ENCODE assay signal across 25 mouse cellular contexts in genomic region chr15:38407476-38407875, GRCm38 (mm10).
DNase-seq lines count a peak whose midpoint lies in the region; ATAC-seq lines count a peak whose summit lies in the region.
"Had no signal": no experiment of that assay in that cellular context is flagged by ENCODE, and none has a peak within 500 bp of the region (broad histone marks: within the 10 kb centered on the region; RNA-seq: fewer than 3 reads in every experiment).

No protein-coding gene starts in this region.

- ATAC-seq in embryonic facial prominence, embryonic 14.5 days (ENCODE audit: low read depth), result no peak
- ATAC-seq: activated CD4-positive, CD25-positive, alpha-beta regulatory T cell, adult 4 months; CD4-positive, CD25-positive, alpha-beta regulatory T cell, adult 4 months; forebrain, embryonic 13.5 days; forebrain, embryonic 15.5 days; forebrain, postnatal 0 days; Patski had no signal

- H3K27me3 ChIP-seq in embryonic facial prominence, embryonic 14.5 days (replicated peaks; ENCODE audit: control insufficient read depth, insufficient read depth, low read length), result no peaks in the 10 kb centered on the region
- H3K27me3 ChIP-seq in embryonic facial prominence, embryonic 10.5 days (replicated peaks; ENCODE audit: low read depth, poor library complexity, severe bottlenecking), result no peaks in the 10 kb centered on the region
- H3K27me3 ChIP-seq: CH12.LX; embryonic facial prominence, embryonic 13.5 days; forebrain, embryonic 13.5 days; forebrain, embryonic 15.5 days; Patski had no signal

- no peak overlapping the region for H3K9ac ChIP-seq in embryonic facial prominence, embryonic 14.5 days (ENCODE audit: low read depth, low read length)
- H3K9ac ChIP-seq: embryonic facial prominence, embryonic 13.5 days; forebrain, embryonic 13.5 days; forebrain, embryonic 15.5 days; forebrain, postnatal 0 days had no signal

- no peak overlapping the region for H3K4me3 ChIP-seq in embryonic facial prominence, embryonic 14.5 days (ENCODE audit: low read depth, low read length)
- H3K4me3 ChIP-seq in embryonic facial prominence, embryonic 10.5 days, result no peak overlapping the region
- H3K4me3 ChIP-seq: embryonic facial prominence, embryonic 13.5 days; forebrain, embryonic 13.5 days; forebrain, embryonic 15.5 days had no signal

- no peaks in the 10 kb centered on the region for H3K36me3 ChIP-seq in embryonic facial prominence, embryonic 14.5 days (ENCODE audit: control insufficient read depth, insufficient read depth, low read length)
- no peaks in the 10 kb centered on the region for H3K36me3 ChIP-seq in embryonic facial prominence, embryonic 10.5 days (replicated peaks)
- H3K36me3 ChIP-seq: embryonic facial prominence, embryonic 13.5 days; forebrain, embryonic 15.5 days; G1E had no signal

- H3K9me3 ChIP-seq in embryonic facial prominence, embryonic 14.5 days (ENCODE audit: control insufficient read depth, low read length), result no peaks in the 10 kb centered on the region
- no peaks in the 10 kb centered on the region for H3K9me3 ChIP-seq in embryonic facial prominence, embryonic 10.5 days
- H3K9me3 ChIP-seq: embryonic facial prominence, embryonic 13.5 days; forebrain, embryonic 13.5 days; forebrain, embryonic 15.5 days; G1E had no signal

- 52% methylated on average over 5 of the region's 5 CpGs for WGBS in embryonic facial prominence, embryonic 14.5 days
- whole genome bisulfite sequencing in embryonic facial prominence, embryonic 10.5 days, result 74% methylated on average over 5 of the region's 5 CpGs

- H3K27ac ChIP-seq in embryonic facial prominence, embryonic 14.5 days (replicated peaks; ENCODE audit: low read depth, low read length), result no peak overlapping the region
- H3K27ac ChIP-seq in embryonic facial prominence, embryonic 10.5 days (replicated peaks), result no peak overlapping the region
- H3K27ac ChIP-seq: embryonic facial prominence, embryonic 13.5 days; forebrain, embryonic 13.5 days; forebrain, embryonic 15.5 days had no signal

- intact Hi-C loops in left cerebral cortex, postnatal 25 days (cut with DNase I), result loop anchor here (5.0 kb wide), 1 partner anchor 65 kb away; no protein-coding TSS in a partner anchor

- H3K4me1 ChIP-seq in embryonic facial prominence, embryonic 14.5 days (ENCODE audit: control insufficient read depth, insufficient read depth, low read length), result no peaks in the 10 kb centered on the region; the same call in 1 of the 2 replicates
- H3K4me1 ChIP-seq in embryonic facial prominence, embryonic 10.5 days, result peaks cover 33% of the 10 kb centered on the region
- H3K4me1 ChIP-seq: forebrain, embryonic 15.5 days had no signal

- H3K4me2 ChIP-seq in embryonic facial prominence, embryonic 14.5 days (ENCODE audit: low read depth, low read length), result no peak overlapping the region
- H3K4me2 ChIP-seq: embryonic facial prominence, embryonic 13.5 days; forebrain, embryonic 13.5 days; forebrain, embryonic 15.5 days had no signal

- DNase-seq in embryonic facial prominence, embryonic 14.5 days (ENCODE audit: low spot score), result peak; percentile 16
- no peak for DNase-seq in embryonic facial prominence, embryonic 10.5 days (ENCODE audit: low spot score)
- peak; percentile 73 for DNase-seq in heart, adult 11 months
- DNase-seq in heart, postnatal 4 days, result no peak
- peak; percentile 18 to 45 for DNase-seq in left cerebral cortex, postnatal 25 days (ENCODE audit: low spot score in 2 of 2)
- DNase-seq in left cerebral cortex, adult 18-20 months (ENCODE audit: low spot score in 2 of 2), result no peak
- DNase-seq in right cerebral cortex, postnatal 25 days, result peak; percentile 25
- no peak for DNase-seq in right cerebral cortex, postnatal 36 days (ENCODE audit: low spot score in 2 of 2)
- DNase-seq: adrenal gland, adult 8-10 months; adrenal gland, postnatal 25 days; B cell, adult 2 months; cerebellum, adult 11-12 months; cerebellum, adult 2 months; cerebellum, adult 9-10 months; cerebellum, postnatal 10 days; cerebellum, postnatal 25 days; forebrain, postnatal 0 days had no signal

Comparison
In these comparisons a context has a peak if more than half of its experiments do, and no peak if none do; other contexts are left out.
1. DNase-seq: peak in embryonic facial prominence, embryonic 14.5 days (single experiment), heart, adult 11 months (single experiment), left cerebral cortex, postnatal 25 days (2 of 2) and right cerebral cortex, postnatal 25 days (single experiment); none in embryonic facial prominence, embryonic 10.5 days (single experiment), heart, postnatal 4 days (single experiment), left cerebral cortex, adult 18-20 months (0 of 2) and right cerebral cortex, postnatal 36 days (0 of 2).